Mouse (Mus musculus) gastrocnemius, postnatal 25 days (tissue): ENCODE measurements around the gene Pik3ip1. TPM values are rescaled to one million over a fixed set of nuclear protein-coding genes. Genes with fewer than 3 reads are reported as not detected.

Source experiments
- DNase-seq: peaks from one replicate; pipeline ENCODE4 v3.0.0; 2022
- total RNA-seq, 2 experiments: library from RNA; stranded (reverse); gene quantifications; 1 replicate in 1 of 2; 2 replicates in 1 of 2; pipeline ENCODE4 v1.2.3; 2021

Gene Pik3ip1
- total RNA-seq, 2 experiments from 2014 or later, result 15.3 to 17.7 TPM

- DNase-seq, result no peak
Measured at GRCm38 (mm10) chr11:3302792-3303191, 27.4 kb upstream of the Pik3ip1 start.

DNA sequence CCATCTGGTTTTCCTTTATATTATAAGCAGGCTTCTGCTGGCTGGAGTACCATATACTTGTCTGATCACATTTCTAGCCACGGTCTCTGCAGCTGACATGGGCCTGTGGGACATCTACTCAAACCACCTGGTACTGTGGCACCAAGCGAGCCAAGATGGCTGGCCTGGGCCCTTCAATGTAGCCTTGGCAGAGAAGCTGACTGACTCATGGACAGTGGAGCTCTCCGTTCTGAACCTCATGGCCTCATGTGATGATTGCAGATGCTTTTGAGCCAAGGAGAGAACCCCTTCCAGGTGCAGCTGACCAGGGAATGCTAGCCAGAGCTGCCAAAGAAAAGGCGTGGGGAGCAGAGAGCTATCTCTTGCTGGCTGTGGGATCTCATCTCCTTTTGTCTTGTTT, 24.4 kb upstream of the Pik3ip1 start:
- peak; percentile 38 for DNase-seq

DNA sequence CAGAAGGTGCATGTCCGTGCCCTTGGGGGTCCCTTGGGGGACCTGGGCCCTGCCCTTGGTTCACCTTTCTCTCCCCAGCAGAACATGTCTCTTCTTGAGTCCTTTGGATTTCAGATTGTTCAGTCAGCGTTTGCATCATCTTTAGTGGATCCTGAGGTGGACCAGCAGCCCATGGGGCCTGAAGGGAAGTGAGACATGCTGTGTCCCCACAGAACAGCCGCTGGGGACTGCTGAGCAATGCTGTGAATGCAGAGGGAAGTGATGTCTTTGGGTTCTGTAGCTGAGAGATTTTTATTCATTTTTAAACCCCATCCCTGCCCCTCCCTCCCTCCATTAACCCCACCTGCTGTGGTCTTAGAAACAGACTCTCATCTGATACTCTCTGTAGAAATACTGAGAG, 22.3 kb upstream of the Pik3ip1 start:
- no peak for DNase-seq

- no peak for DNase-seq
Measured at GRCm38 (mm10) chr11:3309884-3310283, 20.3 kb upstream of the Pik3ip1 start.

DNA sequence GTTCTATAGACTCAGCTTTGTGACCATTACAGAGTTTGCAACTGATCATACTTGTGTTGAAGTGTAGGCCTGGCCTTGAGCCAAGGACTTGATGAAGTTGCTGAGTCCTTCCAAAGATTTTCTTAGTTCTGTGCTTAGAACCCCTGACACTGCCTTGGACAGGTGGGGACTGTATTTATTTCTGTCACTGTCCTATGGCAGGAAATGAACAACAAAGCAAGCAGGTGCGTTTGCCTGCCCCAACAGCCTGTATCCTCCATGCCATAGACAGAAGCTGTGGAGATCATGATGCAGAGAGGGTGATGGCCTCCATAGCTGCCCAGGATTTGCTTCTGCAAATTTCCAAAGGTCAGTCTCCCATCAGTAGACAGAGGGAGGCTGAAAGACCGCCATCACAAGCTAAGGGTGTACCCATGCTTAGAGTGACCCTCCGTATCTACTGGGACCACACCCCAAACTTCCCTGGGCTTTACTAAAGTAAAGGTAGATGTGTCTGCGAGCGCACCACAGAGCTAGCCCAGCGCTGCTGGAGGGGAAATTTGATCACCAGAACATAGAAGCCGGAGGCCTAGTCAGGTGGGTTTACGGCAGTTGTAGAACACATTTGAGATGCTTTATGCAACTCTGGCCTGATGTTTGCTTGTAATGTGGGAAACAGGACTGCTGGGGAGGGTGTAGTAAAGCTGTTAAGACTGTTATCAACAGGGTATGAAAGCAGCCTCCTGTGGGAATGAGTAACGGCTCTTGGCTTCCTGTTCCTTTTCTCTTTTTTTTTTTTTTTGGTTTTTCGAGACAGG, 19.2 kb upstream of the Pik3ip1 start:
- DNase-seq, result no peak

- no peak for DNase-seq
Measured at GRCm38 (mm10) chr11:3311586-3312347, 18.4 kb upstream of the Pik3ip1 start.

GRCm38 (mm10) chr11:3313294-3313693, 16.9 kb upstream of the Pik3ip1 start:
- no peak for DNase-seq

DNA sequence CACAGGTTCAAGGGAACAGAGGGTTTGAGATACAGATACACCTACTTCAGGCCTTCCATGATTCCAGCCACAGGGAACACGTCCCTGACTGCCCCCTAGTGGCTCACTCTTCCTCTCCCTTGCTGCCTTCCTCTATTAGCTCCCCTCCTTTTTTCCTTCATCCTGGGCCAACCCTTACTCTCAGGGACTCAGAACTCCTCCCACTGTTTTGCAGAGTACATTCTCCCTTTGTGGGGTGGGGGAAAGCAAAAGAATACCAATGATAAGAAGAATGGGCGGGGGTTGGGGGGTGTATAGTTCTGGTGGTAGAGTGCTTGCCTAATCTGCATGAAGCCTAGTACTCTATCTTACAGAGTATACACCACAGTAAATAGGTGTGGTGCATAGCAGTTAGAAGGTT, 16.1 kb upstream of the Pik3ip1 start:
- no peak for DNase-seq

DNA sequence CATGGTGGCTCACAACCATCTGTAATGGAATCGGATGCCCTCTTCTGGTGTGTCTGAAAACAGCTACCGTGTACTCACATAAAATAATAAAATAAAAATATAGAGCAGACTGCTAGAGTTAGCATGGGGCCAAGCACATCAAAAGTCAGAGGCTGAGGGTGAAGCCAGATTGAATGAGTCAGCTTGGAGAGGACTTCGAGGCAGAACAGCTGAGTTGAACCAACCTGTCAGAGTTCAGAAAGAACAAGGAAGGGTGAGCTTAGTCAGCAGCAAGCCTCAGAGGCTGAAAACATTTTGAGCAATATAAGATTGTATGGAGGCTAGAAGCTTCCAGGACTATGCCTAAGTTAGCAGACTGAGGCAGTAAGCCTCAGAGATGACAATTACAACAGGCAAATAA, 11.9 kb upstream of the Pik3ip1 start:
- DNase-seq, result no peak

- no peak for DNase-seq
Measured at GRCm38 (mm10) chr11:3328271-3328670, 1.9 kb upstream of the Pik3ip1 start.

DNA sequence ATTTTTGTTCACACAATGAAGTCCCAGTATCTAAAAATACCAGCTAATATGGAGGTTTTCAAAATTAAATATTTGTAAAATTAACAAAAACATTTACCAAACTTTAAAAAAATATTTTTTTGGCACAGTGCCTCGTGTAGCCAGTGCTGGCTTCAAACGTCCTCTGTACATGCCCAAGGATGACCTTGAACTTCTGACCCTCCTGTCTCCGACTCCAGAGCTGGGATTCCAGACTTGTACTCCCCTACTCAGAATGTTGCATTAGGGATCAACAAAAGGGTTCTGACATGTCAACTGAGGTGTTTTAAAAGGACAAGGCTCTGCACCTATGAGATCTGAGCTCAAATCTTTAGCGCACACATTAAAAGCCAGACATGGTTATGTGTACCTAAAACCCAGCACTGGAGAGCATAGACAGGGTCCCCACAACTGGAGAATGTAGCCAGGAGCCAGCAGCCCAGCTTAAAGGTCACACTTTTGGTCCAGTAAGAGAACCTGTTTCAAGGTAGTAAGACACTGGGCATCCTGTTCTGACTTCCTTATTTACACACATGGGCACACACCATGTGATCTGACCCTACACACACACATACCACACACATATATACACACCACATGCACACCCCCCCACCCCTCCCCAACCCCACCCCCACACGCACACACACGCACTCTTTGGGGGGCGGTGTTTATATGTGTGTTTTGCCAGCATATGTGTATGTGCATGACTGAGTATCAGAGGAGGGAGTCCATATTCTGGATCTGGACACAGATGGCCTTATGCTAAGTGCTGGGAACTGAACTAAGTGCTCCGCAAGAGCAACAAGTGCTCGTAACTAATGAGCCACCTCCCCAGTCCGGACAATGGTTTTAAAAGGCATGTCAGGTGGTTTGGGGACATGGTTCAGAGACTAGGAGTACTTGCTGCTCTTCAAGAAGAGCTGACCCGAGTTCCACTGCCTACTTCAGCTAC, 1.1 kb upstream of the Pik3ip1 start:
- no peak for DNase-seq

DNA sequence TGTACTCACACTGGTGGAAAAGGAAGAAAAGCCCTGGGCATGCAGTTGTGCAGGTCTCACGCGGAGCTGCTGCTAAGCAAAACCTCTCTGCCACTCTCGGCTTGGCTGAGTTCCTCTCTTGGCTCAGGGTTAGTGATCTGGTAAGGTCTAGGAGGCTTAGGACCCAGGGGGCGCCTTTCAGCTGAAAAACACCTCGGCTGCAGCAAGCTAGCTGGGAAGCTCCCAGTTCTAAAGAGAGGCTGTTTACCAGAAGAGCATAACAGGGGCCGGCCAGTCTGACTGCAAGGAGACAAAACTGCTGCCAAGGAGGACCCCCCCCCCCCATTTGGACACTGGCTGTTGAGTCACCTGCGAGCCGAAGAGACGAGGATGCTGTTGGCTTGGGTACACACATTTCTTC, 365 bp downstream of the Pik3ip1 start:
- peak; percentile 90 for DNase-seq

- no peak for DNase-seq
Measured at GRCm38 (mm10) chr11:3330991-3331750, 970 bp downstream of the Pik3ip1 start.

GRCm38 (mm10) chr11:3331756-3332642, 1.8 kb downstream of the Pik3ip1 start:
- DNase-seq, result peak; percentile 96

DNA sequence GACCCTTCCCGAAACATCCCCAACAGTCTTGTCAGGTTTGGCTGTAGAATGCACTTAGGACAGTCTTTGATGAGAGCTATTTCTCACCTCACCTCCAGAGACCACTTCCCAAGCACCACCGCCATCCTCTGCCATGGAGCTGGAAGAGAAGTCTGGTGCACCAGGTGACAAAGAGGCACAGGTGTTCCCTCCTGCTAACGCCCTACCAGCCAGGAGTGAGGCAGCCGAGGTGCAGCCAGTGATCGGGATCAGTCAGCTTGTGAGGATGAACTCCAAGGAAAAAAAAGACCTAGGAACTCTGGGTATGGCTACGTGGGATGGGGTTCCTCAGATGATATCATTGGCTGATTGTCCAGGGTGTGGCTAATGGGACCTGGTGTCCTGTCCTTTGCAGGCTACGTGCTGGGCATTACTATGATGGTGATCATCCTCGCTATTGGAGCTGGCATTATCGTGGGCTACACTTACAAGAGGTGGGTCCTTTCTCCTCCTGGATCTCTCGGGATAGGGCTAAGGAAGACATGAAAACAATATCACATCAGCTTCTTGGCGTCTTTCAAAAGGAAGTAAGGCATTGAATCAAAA, 3.0 kb downstream of the Pik3ip1 start:
- DNase-seq, result no peak

- no peak for DNase-seq
Measured at GRCm38 (mm10) chr11:3334141-3334710, 4.0 kb downstream of the Pik3ip1 start.

- no peak for DNase-seq
Measured at GRCm38 (mm10) chr11:3334711-3335316, 4.6 kb downstream of the Pik3ip1 start.

GRCm38 (mm10) chr11:3335651-3336216, 5.5 kb downstream of the Pik3ip1 start:
- peak; percentile 64 for DNase-seq

GRCm38 (mm10) chr11:3336602-3337001, 6.4 kb downstream of the Pik3ip1 start:
- no peak for DNase-seq
